Mouse (Mus musculus) megakaryocyte, embryonic 14.5 days (primary cell): ENCODE measurements around the gene Cacnb1.

ENCODE experiments used
- FLI1 ChIP-seq: IDR thresholded peaks from 2 replicates; pipeline ENCODE4 v1.6.1; 2012; ENCODE audit warnings: low read length, inconsistent platforms, mixed read lengths
- GATA1 ChIP-seq: IDR thresholded peaks from 3 replicates; pipeline ENCODE4 v1.6.1; 2012; ENCODE audit warnings: mixed read lengths, low read length, inconsistent platforms, borderline replicate concordance

DNA sequence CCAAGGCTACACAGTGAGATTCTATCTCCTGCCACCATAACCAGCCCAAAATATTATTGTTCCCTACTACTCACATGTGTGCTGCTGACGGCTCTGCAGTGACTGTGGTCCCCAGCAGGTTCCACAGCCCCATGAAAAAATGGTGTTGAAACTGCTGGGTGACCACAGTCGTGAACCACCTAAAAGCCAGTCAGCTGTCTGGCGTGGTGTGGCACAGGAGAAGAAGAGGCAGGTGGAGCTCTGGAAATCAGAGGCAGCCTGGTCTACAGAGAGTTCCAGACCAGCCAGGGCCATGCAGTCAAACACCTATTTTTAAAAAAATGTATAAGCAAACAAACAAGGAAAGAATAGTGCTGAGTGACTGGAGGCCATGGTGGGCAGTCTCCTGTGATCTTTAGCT lies 38.6 kb upstream of the Cacnb1 start:
- TF ChIP-seq FLI1 (no peak), GATA1 (no peak)
